Mouse (Mus musculus) ES-E14 (cell line): ENCODE results near the gene Dnah11.

Experiments used
- CHD2 ChIP-seq: IDR thresholded peaks from 2 replicates; pipeline ENCODE4 v1.6.1; 2014; ENCODE audit warnings: mild to moderate bottlenecking, low read depth, low read length, inconsistent platforms
- HCFC1 ChIP-seq: IDR thresholded peaks from 2 replicates; pipeline ENCODE4 v1.6.1; 2012; ENCODE audit warnings: low read length, inconsistent platforms, borderline replicate concordance; ENCODE audit not compliant: insufficient read depth
- MAFK ChIP-seq: IDR thresholded peaks from 2 replicates; pipeline ENCODE4 v1.6.1; 2014; ENCODE audit warnings: mild to moderate bottlenecking, low read depth, low read length, inconsistent platforms; ENCODE audit not compliant: insufficient read depth
- ZC3H11A ChIP-seq: IDR thresholded peaks from 2 replicates; pipeline ENCODE4 v1.6.1; 2012; ENCODE audit warnings: low read depth, mild to moderate bottlenecking, inconsistent platforms, low read length, borderline replicate concordance
- ZNF384 ChIP-seq: IDR thresholded peaks from 2 replicates; pipeline ENCODE4 v1.6.1; 2012; ENCODE audit warnings: low read depth, low read length, inconsistent platforms

DNA sequence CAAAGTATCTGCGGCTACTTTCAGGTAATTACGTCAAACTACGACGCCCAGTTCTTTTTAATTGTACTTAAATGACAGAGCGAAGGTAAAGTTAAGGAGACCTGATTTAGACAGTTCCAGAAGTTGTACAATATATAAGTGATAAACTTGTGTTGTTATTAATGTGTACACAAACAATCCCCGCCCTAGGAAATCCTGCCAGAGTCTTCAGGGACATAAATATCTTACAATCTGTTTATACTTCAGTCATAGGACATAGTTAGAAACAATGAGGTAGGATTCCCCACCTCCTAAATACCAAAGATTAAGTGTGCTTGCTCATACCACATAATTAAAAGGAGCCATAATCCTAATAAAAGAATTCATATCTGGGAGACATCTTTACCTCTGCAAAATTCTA, 136.5 kb downstream of the Dnah11 start:
- TF ChIP-seq MAFK: no peak
- TF ChIP-seq ZC3H11A: no peak
- no peak for TF ChIP-seq CHD2
- no peak for TF ChIP-seq HCFC1
- TF ChIP-seq ZNF384: no peak
